Mouse (Mus musculus) heart, embryonic 12.5 days (tissue): ENCODE data around the gene Krt20. TPM values are rescaled to one million over a fixed set of nuclear protein-coding genes. Genes with fewer than 3 reads are reported as not detected.

Source experiments
- ATAC-seq: fragments of 200-750 bp; cut with Nextera tagmentation; 2 replicates; pipeline ENCODE4 v1.8.0; 2017; ENCODE audit warnings: moderate TSS enrichment, moderate library complexity; ENCODE audit not compliant: insufficient number of reproducible peaks, low FRiP score
- H3K27ac ChIP-seq: fragments of 300-500 bp; sonication (generic); 2 replicates; pipeline ENCODE4 v1.5.1; 2016; ENCODE audit warnings: mild to moderate bottlenecking, moderate library complexity; ENCODE audit not compliant: poor library complexity, severe bottlenecking
- H3K27me3 ChIP-seq: fragments of 300-500 bp; sonication (generic); replicated peaks from 2 replicates; pipeline ENCODE4 v1.6.1; 2016; ENCODE audit warnings: mild to moderate bottlenecking, moderate library complexity
- H3K36me3 ChIP-seq: fragments of 300-500 bp; sonication (generic); 2 replicates; pipeline ENCODE4 v1.6.1; 2016; ENCODE audit warnings: mild to moderate bottlenecking, moderate library complexity
- H3K4me1 ChIP-seq: fragments of 300-500 bp; sonication (generic); replicated peaks from 2 replicates; pipeline ENCODE4 v1.6.1; 2016; ENCODE audit warnings: mild to moderate bottlenecking
- H3K4me2 ChIP-seq: fragments of 300-500 bp; sonication (generic); 2 replicates; pipeline ENCODE4 v1.6.1; 2016; ENCODE audit warnings: mild to moderate bottlenecking, moderate library complexity
- H3K4me3 ChIP-seq: fragments of 300-500 bp; sonication (generic); 2 replicates; pipeline ENCODE4 v1.5.1; 2016; ENCODE audit warnings: mild to moderate bottlenecking
- H3K9ac ChIP-seq: fragments of 300-500 bp; sonication (generic); 2 replicates; pipeline ENCODE4 v1.6.1; 2016; ENCODE audit warnings: mild to moderate bottlenecking, moderate library complexity
- H3K9me3 ChIP-seq: fragments of 300-500 bp; sonication (generic); replicated peaks from 2 replicates; pipeline ENCODE4 v1.6.1; 2016; ENCODE audit warnings: mild to moderate bottlenecking, moderate library complexity
- WGBS: fragments of 180-500 bp; shearing (Covaris S2); methylation state at CpG from one replicate; pipeline ENCODE4 v1.1.7; 2016; 5-methylcytosine and 5-hydroxymethylcytosine counted together
- polyA plus RNA-seq: library from polyadenylated mRNA; unstranded; fragments of >200 nt; fragmentation: Nextera tagmentation; extraction: Ambion mirVana; gene quantifications from 2 replicates; pipeline ENCODE4 v1.2.1, GENCODE M21; 2016

The Krt20 gene
- polyA plus RNA-seq, 1 experiment from 2014 or later, result 4.1 TPM

GRCm38 (mm10) chr11:99388661-99389060 lies 49.3 kb downstream of the Krt20 start:
- Histone ChIP-seq H3K27ac (no peak overlapping the region), H3K9ac (no peak overlapping the region), H3K4me1 (0 out of 2 replicates have a peak, but pooled peaks cover 5% of the 10 kb centered on the region), H3K9me3 (no peaks in the 10 kb centered on the region), H3K36me3 (0 out of 2 replicates have a peak, but pooled peaks cover 2% of the 10 kb centered on the region), H3K4me3 (no peak overlapping the region), H3K4me2 (no peak overlapping the region), H3K27me3 (peaks cover 7% of the 10 kb centered on the region; the same call in 1 of the 2 replicates)
- no peak for ATAC-seq
- WGBS, result 83% methylated on average over 18 of the region's 18 CpGs

- Histone ChIP-seq H3K4me1 (0 out of 2 replicates have a peak, but pooled peaks cover 5% of the 10 kb centered on the region), H3K27ac (peak overlapping the region; percentile 92), H3K27me3 (peaks cover 28% of the 10 kb centered on the region), H3K36me3 (0 out of 2 replicates have a peak, but pooled peaks cover 2% of the 10 kb centered on the region), H3K4me3 (peak overlapping the region; percentile 58), H3K9me3 (no peaks in the 10 kb centered on the region), H3K9ac (peak overlapping the region; percentile 73), H3K4me2 (peak overlapping the region; percentile 74)
- WGBS, result 3% methylated on average over 71 of the region's 71 CpGs
- peak; percentile 81 for ATAC-seq
These were observed 51.9 kb downstream of the Krt20 start for GRCm38 (mm10) chr11:99385813-99386721.

DNA sequence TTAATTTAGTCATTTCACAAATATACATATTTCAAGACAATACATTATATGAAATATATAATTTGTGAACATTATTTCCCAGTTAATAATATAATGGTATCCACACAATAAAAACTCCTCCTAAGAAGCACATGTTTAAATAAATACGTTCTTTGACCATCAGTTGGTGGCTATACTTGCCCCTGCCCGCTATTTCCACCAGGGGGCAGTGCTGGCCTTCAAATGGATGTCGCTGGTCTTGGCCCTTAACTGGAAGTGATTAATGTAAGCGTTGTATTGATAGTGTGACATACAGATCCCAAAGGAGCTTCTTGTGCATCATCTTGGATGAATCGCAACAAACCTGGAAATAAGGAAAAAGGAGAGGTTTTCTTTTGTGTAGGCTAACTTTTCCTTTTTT lies 58.4 kb downstream of the Krt20 start:
- no peak overlapping the region for H3K4me3 ChIP-seq
- H3K9ac ChIP-seq, result no peak overlapping the region
- 22% methylated on average over 5 of the region's 5 CpGs for WGBS
- H3K4me1 ChIP-seq, result no peaks in the 10 kb centered on the region
- ATAC-seq, result no peak
- no peaks in the 10 kb centered on the region for H3K36me3 ChIP-seq
- peaks cover 55% of the 10 kb centered on the region for H3K27me3 ChIP-seq
- H3K4me2 ChIP-seq, result no peak overlapping the region
- no peak overlapping the region for H3K27ac ChIP-seq
- no peaks in the 10 kb centered on the region for H3K9me3 ChIP-seq

Other genes starting within 250 kb of the Krt20 start
- gene Smarce1, start 207.1 kb downstream of the Krt20 start, polyA plus RNA-seq, result 178 and 181 TPM in 2 replicates
- 1.6 TPM in 2 replicates for gene Krt222, start 194.1 kb downstream of the Krt20 start, polyA plus RNA-seq
- not detected in 2 replicates for gene Krt24, start 152.9 kb downstream of the Krt20 start, polyA plus RNA-seq
- gene Krt25, start 115.2 kb downstream of the Krt20 start, polyA plus RNA-seq, result not detected in 2 replicates
- gene Krt26, start 100.2 kb downstream of the Krt20 start, polyA plus RNA-seq, result not detected in 2 replicates
- gene Krt27, start 87.0 kb downstream of the Krt20 start, polyA plus RNA-seq, result 0.12 TPM in 1 of 2 replicates, not detected in the other
- 0.12 and 0.20 TPM in 2 replicates for gene Krt28, start 63.2 kb downstream of the Krt20 start, polyA plus RNA-seq
- gene Krt10, start 48.8 kb downstream of the Krt20 start, polyA plus RNA-seq, result 16.6 and 18.8 TPM in 2 replicates
- not detected in 2 replicates for gene Krt12, start 15.9 kb downstream of the Krt20 start, polyA plus RNA-seq
- gene Krt23, start 55.0 kb upstream of the Krt20 start, polyA plus RNA-seq, result 0.27 and 0.52 TPM in 2 replicates
- gene Krt39, start 83.2 kb upstream of the Krt20 start, polyA plus RNA-seq, result not detected in 2 replicates
- gene Krt40, start 105.0 kb upstream of the Krt20 start, polyA plus RNA-seq, result not detected in 2 replicates
- gene Krtap3-3, start 112.7 kb upstream of the Krt20 start, polyA plus RNA-seq, result not detected in 2 replicates
- gene Krtap3-2, start 118.7 kb upstream of the Krt20 start, polyA plus RNA-seq, result not detected in 2 replicates
- gene Gm11939, start 121.3 kb upstream of the Krt20 start, polyA plus RNA-seq, result not detected in 2 replicates
- not detected in 2 replicates for gene Krtap3-1, start 128.5 kb upstream of the Krt20 start, polyA plus RNA-seq
- gene Krtap1-5, start 142.9 kb upstream of the Krt20 start, polyA plus RNA-seq, result not detected in 2 replicates
- gene Krtap1-4, start 145.5 kb upstream of the Krt20 start, polyA plus RNA-seq, result not detected in 2 replicates
- not detected in 2 replicates for gene Krtap1-3, start 153.2 kb upstream of the Krt20 start, polyA plus RNA-seq
- not detected in 2 replicates for gene Krtap9-3, start 160.0 kb upstream of the Krt20 start, polyA plus RNA-seq
- not detected in 2 replicates for gene Gm11938, start 165.2 kb upstream of the Krt20 start, polyA plus RNA-seq
- gene Gm11937, start 172.0 kb upstream of the Krt20 start, polyA plus RNA-seq, result not detected in 2 replicates
- not detected in 2 replicates for gene Krtap2-4, start 176.7 kb upstream of the Krt20 start, polyA plus RNA-seq
- not detected in 2 replicates for gene Gm11562, start 182.3 kb upstream of the Krt20 start, polyA plus RNA-seq
- gene Krtap4-1, start 190.1 kb upstream of the Krt20 start, polyA plus RNA-seq, result not detected in 2 replicates
- not detected in 2 replicates for gene Krtap4-2, start 196.9 kb upstream of the Krt20 start, polyA plus RNA-seq
- not detected in 2 replicates for gene Krtap4-7, start 205.9 kb upstream of the Krt20 start, polyA plus RNA-seq
- not detected in 2 replicates for gene Gm11555, start 212.1 kb upstream of the Krt20 start, polyA plus RNA-seq
- not detected in 2 replicates for gene Gm11563, start 220.8 kb upstream of the Krt20 start, polyA plus RNA-seq
- not detected in 2 replicates for gene Krtap4-6, start 227.8 kb upstream of the Krt20 start, polyA plus RNA-seq